Mouse (Mus musculus): Measurements from ENCODE around the gene Pabpn1l.
"Not testable (repeated sequence)": the region's sequence is repeated elsewhere in the genome, so short reads cannot be mapped to it uniquely, and the experiment has no call there.

The Pabpn1l gene

DNA sequence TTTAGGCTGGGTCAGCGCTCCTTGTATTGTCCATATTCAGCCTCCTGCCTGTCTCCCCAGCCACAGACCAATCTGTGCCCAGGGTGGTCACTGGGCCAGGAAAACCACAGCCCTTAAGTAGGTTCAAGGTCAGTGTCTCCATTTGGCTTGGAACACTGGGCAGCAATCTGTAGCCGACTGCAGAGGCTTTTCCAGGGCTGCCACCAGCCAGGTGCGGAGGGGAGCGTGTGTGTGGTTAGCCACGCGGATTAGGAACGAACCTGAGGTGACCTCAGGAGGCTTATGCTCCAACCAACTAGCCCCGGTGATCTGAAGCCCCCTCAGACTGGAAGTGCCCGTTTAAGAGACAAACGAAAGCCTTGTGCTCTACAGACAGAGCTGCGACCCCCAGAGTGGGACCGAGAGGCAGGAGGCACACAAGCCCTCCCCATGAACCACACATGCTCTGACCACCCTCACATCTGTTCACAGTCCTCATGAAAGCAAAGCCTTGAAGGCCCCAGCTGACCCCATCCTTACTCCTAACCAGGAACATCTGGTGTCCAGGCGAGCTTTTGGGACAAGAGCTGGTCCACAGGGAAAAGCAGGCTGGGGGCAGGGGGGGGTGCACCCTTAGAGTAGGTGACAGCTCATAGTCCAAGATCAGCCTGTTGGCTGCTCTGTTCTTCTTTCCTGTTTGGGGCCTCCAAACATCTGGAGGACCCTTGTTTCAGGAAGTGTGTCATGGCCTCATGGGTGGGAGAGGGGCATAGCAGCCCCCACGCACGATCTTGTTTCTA is 25.8 kb upstream of the Pabpn1l start:
- DNase-seq (ENCODE audit: low read depth, low spot score), result no peak

DNA sequence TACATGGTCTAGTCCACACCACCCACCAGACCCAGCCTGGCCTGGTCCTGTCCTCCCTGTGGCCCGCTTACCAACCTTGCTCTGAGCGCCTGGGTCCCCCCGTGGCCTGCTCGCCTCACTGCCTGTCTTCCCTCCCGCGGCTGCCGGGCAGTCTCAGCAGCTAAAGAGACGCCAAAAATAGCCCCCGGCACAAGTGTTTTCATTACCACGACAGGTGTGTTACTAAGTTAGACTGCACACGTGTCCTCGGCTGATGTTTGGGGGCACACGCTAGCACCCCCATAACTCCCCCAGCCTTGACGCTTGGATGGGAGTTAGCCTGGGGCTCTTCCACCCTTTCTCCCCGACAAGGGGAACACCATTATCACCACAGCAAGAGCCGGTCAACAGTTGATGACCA is 23.8 kb upstream of the Pabpn1l start:
- no peak for DNase-seq (ENCODE audit: low read depth, low spot score)

DNA sequence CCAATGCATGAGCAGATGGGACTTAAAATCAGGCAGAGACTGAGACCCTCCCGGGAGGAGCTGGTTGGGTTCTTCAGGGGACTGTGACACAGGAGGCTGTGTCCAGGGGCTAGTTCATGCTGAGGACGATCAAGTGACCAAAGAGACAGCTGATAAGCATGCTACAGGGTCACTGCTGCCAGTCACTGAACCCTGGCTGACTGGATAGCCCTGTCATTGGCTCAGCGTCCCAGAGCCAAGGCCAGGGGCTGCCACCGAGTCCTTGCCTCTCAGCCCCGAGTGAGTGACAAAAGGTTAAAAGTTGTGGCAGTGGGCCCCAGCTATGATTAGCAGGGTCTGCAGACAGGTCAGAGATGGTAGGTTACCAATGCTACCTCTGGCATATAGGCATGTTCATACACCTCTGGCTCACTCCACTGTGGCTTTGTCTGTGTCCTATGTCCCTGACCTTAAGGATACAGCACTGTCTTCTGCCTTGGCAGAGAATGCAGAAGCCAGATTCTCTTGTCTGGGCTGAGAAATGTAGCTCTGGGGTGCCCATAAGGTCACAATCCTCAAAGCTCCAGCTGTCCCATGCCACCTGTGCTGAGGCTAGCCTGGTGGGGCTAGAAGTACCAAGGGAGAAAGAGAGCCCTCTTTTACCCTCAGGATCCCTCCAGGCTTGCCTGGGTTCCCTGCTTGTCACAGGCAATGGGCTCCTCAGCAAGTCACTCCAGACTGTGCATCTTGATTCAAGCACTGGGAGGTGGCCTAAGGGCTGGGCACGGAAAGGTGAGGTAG is 21.8 kb upstream of the Pabpn1l start:
- DNase-seq (ENCODE audit: low read depth, low spot score), result no peak

DNA sequence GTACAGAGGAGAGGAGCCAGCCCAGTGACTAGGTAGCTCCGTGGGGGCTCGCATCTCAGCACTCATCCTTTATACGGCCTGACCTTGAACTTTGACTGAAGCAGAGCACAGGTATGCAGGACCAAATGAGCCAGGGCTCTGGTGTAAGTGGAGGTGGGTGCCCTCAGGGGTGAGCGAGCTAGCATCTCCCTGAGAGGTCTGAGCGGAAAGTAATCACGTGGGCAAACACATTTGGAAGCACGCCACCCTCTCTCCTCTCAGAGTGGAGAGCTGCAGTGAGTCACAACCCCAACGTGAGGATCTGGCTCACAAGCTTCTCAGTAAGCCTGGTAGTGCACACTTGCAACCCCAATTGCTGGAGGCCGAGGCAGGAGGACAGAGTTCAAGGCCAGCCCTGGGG is 19.5 kb upstream of the Pabpn1l start:
- DNase-seq (ENCODE audit: low read depth, low spot score), result peak; percentile 68

DNA sequence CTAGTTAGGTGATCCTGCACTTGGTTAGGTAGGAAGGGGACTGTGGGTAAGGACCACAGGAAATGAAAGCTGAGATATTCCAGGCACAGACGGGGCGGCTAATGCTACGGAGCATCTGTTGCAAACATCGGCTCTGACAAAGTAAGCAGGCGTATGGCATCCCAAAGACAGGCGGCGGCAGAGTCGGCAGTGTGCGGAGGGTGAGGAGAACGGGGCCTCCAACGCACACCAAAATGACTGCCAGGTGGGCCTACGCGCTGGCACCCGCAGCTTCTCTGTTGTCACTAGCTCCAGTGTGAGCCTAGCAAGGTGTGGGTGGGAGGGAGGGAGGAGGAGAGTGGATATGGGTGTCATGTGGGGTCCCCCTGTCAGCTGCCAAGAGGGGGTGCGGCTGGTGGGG is 18.9 kb upstream of the Pabpn1l start:
- DNase-seq (ENCODE audit: low read depth, low spot score), result peak; percentile 86

DNA sequence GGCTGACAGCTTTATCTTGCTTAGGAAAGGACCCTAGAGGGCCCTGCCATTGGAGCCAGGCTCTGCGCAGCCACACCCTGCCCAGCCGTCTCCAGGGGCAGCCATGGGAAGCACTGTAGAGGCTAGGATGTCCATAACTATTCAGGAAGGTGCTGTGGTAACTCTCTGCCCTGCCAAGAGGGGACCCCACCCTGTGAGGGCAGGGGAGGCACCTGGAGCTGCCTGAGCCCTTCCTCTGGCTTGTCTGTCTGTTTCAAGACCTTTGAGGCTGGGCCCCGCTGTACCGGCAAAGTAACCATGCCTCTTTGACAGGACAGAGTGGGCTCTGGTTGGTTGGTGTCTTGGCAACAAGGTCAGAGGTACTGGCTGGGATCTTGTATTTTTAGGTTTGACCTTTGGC is 18.3 kb upstream of the Pabpn1l start:
- no peak for DNase-seq (ENCODE audit: low read depth, low spot score)

DNA sequence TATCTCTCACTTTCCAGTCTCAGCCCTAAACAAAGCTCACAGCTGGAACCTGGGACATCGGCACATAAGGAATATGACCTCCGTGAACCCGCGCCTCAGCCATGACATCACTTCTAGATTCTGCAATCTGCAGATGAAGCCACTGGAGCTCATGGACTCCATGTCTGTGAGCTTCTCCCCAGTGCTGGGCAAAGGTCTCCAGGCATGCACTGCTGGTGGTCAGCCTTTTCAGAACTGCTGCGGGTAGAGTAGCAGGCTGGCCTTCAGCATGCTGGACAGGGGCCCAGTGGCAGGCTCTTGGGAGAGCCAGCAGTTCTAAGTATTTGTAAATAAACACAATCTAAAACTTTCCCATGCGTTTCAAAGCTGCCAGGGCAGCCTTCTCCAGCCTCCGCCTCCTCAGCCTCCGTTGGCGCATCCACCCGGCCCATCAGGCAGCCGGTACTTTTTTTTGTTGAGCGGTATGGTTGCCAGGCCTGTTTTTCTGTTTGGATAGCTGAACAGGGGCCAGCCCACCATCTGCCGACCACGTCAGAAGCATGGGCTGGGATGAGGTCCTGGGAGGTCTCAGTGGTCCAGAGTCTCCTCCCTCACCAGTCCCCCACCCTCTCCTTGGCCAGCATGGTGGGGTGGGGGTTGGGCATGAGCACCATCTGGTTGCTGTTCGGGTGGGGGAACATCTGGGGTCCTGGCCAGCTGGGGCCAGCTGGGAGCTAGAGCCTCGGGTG is 17.1 kb upstream of the Pabpn1l start:
- DNase-seq (ENCODE audit: low read depth, low spot score), result no peak

DNA sequence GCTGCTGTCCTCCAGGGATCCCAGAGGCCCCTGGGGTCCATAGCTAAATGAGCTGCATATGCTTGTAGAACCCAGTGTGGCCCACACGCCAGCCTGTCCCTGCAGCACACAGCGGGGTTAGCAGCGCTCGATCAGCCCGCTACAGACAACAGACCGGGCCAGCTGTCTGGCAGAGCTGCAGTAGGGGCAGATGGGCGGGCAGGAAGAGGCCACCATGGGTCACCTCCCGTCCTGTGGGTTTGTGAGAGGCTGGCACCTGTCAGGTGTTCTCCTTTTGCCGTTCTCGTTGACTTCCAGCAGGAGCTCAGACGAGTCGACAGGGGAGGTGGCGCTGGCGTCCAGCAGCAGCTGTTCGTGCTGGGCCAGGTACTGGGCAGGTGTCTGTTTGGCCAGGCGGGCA is 16.1 kb upstream of the Pabpn1l start:
- DNase-seq (ENCODE audit: low read depth, low spot score), result no peak

DNA sequence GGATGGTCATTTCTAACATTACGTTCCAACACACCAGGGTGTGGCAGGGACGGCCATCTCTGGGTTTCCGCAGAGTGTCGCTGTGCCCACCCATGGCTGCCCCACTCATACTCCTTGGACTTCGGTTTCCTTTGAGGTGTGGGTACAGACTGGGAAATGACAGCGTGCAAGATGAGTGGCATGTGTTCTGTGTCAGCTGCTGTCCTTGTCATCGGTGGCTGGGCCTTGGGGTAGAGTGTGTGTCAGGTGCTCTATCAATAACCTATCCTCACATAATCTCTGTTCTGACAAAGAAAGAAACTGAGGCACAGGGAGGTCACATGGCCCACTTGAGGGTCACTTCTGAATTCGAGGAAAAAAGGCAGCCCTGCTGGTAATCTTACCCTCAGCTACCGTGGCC is 14.7 kb upstream of the Pabpn1l start:
- no peak for DNase-seq (ENCODE audit: low read depth, low spot score)

DNA sequence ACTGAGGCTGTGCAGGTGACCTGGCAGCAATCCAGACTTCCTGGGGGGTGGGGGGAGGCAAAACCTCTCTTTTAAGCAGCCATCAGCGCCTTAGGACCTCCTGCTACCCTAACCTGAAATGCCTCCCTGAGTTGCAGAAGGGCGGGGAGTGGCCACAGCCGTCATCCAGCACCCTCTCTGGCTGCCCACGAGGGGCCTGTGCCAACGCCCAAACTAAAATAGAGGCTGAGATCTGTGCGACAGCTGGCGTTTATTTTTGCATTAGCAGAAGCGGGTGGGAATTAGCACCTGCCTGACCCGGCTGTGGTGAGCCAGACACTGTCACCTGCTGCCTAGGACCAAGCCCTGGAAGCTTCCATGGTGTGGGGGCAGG is 14.2 kb upstream of the Pabpn1l start:
- DNase-seq (ENCODE audit: low read depth, low spot score), result no peak

DNA sequence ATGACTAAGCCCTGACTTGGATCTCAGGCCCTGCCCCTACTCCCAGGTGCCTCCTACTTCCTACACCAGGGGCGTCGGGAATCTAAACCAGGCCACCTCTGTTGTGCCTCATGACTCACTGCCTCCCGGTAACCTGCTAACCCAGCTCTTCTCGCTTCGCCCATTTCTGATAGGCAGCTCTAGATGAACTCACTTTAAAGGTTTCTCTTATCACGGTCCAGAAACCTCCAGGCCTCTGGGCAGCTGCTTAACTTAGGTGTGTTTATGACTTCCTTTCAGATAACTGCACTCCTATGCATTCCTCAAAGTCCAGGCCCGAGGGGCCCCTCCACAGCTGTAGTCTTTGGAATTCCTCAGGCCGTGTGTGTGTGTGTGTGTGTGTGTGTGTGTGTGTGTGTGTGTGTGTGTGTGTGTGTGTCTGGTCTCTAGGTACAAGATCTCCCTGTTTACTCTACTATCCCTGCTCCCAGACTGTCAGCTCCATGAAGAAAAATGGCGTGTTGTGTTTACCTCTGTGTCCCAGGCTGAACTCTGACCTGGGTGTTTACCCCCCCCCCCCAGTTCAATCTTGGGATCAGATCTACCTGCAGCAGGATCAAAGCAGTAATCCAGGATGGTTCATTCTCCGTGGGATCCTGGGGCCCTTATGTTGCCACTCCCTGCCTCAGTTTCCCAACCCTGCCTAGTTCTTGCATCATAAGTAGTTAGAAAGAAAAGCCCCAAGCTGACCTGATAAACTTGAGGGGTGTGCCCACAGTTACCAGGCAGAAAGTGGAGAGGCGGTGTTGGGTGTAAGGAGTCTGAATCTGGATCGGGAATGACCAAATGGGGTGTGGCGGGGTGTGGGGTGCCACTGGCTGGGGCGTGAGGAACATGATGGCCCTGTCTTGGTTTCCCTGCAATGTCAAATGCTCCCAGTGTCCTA is 13.6 kb upstream of the Pabpn1l start:
- DNase-seq (ENCODE audit: low read depth, low spot score), result no peak

DNA sequence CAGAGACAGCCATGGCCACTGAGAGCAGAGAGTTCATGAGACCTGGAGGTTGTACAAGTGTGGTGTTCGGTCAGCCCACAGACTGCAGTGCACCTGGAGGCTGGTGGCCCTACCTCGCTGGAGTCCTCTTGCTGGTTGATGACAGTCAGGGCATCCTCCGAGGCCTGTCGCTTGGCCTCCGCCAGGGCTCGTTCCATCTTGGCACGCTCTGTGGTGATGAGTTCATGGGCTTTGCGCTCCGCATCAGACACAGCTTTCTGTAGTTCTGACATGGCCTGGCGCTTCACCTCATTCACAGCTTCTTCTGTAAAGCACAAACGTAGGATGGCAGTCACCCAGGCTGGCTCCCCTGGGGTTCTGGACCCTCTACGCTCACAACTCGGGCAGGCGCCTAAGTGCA is 10.7 kb upstream of the Pabpn1l start:
- no peak for DNase-seq (ENCODE audit: low read depth, low spot score)

DNA sequence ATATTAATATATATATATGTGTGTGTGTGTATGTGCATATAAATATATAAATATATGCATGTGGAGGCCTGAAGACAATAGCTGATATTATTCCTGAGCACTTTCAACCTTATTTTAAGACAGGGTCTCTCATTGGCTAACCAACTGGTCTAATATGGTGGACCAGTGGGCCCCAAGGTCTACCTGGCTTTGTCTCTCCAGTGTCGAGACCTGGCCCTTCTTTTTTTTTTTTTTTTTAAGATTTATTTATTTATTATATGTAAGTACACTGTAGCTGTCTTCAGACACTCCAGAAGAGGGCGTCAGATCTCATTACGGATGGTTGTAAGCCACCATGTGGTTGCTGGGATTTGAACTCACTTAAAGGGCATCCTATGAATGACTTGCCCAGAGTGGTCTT is 9.6 kb upstream of the Pabpn1l start:
- DNase-seq (ENCODE audit: low read depth, low spot score), result not testable (repeated sequence)

DNA sequence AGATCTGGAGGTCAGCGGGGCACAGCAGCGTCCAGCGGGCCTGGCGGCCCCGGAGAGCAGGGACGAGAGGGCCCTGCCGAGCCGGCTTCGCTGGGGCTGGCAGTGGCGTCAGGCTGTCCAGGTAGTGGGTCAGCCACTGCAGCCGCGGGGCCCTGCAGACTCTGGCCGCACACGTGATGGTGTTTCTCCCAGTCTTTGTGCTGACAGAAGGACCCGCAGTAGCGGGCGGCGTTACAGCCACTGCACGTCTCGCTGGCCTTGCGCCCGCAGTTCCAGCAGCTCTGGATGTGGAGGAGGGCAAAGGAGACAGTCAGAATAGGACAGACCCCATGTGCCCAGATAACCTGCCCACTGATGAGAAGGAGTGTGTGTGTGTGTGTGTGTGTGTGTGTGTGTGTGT is 8.2 kb upstream of the Pabpn1l start:
- DNase-seq (ENCODE audit: low read depth, low spot score), result no peak

DNA sequence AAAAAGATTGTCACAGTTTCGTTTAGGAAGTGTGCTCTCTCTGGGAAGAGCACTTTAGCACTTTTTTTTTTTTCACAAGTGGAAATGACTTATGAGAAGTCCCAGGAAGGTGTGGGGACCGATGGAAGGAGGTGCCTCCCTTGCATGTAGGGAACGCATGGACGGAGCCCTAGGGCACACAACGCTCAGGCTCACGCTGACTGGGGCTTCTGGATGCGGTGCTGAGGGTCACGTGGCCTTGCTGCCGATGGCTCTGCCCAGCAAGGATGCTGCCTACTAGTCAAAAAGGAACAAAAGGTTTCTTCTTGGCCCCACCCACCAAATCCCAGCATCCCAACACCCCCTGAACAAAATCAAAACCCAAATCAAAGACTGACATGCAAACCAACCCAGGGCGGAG is 6.8 kb upstream of the Pabpn1l start:
- no peak for DNase-seq (ENCODE audit: low read depth, low spot score)

DNA sequence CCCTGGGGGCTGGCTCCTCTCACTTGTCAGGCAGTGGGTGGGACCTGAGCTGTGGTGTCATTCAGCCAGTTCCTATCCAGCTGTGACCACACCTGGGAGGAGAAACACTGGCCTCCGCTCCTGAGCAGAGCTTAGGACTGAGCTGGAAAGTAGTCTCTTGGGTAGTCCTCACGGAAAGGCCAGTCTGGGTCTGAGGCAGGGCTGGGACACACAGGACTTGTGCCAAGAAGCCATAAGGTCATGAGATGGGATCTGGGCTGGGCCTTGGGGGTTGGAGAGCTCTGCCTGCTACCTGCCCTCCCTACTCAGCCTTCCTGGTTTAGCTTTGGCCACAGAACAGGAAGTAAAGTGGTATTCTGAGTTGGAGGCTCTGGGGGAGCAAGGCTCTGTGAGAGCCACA is 4.4 kb upstream of the Pabpn1l start:
- no peak for DNase-seq (ENCODE audit: low read depth, low spot score)

DNA sequence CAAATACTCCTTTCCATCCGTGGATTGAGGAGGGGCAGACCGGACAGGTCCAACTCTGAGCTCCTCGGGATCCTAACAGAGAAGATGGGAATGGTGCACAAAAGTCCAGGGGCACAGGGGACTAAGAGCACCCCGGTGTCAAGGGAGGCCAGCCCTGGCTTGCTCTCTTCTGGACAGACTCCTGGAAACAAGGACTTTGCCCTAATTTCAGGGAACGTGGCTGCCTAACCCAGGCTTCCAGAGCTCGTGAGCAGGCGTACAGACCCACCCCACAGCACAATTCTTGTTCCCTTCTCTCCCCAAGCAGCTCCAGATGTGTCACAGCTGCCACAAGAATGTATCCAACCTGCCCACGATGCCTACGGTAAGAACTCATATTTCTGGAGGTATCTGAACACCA is 3.3 kb upstream of the Pabpn1l start:
- no peak for DNase-seq (ENCODE audit: low read depth, low spot score)

DNA sequence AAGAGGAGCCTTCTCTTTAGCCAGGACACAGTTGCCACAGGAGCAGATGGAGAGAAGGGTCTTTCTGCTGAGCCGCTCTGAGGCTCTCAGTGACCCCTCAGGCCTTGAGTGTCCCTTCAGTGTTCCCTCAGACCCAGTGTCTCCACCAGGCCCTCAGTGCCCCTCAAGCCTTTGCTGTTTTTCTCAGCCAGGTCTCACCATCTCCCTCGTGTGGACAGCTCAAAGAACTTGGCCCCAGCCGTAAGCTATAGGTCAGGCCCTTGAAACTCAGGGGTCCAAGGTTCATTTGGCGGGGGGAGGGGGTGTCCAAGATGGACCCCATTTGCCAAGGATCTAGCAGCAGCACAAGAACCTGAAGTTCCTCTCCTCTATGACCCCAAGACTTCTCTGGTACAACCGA is 2.1 kb upstream of the Pabpn1l start:
- DNase-seq (ENCODE audit: low read depth, low spot score), result no peak

DNA sequence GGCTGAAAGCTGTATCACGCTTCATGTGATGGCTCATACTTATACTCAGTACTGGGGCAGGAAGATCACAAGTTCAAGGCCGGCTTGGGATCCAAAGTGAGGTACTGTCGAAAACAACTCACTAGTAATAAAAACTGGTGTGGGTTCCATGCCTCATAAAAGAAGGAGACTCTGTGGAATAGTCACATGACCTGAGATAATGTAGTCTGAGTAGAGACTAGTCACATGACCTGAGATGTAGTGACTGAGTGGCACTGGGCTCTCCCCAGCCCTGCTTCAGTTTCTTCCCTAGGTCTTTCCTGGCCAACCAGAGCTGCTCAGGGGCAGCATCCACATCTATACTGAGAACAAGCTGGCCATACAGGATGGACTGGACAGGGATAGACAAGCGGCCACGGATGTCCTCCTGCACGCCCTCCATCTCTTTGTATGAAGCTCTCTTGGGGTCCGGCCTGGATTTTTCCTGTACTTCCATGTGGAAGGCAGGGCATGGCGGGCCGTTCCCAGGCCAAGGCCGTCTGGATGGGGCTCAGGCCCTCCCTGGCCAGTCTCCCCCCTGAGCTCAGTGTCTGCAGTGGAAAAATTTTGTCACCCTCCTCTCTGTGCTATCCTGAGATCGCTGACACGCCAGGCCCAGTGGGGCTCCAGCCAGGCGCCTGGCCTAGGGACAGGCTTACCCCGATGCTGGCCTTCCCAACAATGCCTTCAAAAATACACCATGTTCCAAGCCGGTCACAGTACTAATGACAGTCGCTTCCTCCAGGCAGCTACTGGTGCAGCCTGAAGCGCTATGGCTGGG is 1.5 kb upstream of the Pabpn1l start:
- no peak for DNase-seq (ENCODE audit: low read depth, low spot score)

DNA sequence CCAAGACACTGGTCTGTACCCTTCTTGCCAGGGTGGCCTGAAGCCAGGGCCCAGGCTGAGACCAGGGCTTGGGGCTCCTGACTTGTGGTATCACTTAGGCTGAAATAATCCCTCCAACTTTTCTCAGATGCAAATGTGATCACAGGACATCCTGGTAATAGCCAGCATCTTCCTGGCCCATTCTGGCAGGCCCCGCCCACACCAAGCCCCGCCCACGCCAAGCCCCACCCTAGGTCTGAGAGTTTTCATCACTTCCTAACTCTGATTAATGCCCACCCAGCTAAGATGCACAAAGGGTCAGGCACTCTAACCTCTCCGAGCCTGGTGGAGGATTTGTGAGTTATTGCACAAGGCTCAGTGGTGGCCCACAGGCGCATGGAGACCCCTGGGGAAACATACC is 2.1 kb downstream of the Pabpn1l start:
- no peak for DNase-seq (ENCODE audit: low read depth, low spot score)
